Mouse (Mus musculus) leukemia stem cell, adult 10-12 weeks (primary cell): ENCODE measurements around the gene Ppfia1. TPM values are rescaled to one million over a fixed set of nuclear protein-coding genes. Genes with fewer than 3 reads are reported as not detected.

Experiments
- polyA plus RNA-seq: library from polyadenylated mRNA; stranded (reverse); fragments of >175 nt; gene quantifications from 2 replicates; pipeline ENCODE4 v1.2.3, GENCODE M21; 2012; ENCODE audit warnings: low replicate concordance

Ppfia1 gene
- polyA plus RNA-seq = 92.5 and 122 TPM in 2 replicates

DNA sequence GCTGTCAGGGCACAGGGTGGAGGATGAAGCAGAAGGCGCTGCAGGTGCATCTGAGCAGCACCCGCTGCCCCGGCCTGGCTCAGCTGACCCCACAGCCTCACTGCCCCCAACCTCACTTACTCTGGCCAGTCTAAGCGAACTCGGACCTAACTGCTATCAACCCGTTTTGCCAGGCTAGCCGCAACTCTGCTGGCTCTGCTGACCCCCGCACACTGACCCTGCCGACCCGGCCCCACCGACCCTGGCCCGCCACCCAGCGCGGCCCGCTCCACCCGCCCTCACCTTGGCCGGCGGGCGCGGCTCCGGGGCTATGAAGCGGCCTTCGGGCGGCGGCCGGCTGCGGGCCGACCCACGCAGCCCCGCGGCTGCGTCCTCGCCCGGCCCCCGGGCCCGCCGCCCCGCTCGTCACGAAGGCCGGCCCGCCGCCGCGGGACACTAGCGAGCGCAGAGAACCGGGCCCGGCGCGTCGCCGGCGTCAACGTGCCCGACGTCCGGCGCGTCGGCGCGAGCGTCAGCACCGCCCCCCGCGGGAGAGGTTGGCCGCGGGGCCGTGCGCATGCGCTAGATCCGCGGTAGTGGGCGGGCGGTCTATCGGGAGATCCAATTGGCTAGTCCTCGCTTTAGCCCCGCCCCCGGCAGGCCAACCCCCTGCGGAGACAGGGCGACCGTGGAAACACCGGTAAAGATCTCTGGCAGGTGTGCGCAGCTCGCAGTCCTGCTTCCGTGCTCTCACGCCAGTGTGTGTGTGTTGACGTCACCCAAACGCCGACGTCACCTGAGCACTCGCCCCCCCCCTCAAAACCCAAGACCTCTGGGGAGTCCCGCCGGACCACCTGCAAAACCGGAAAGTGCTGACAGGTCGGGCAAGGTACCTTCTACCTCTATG lies at the start of gene Ppfia1:
Gene Ppfia1, minus strand, starts transcription at position 493 of the 886 bp plus-strand sequence.

GRCm38 (mm10) chr7:144582284-144582980 lies 28.9 kb upstream of the Ppfia1 start, which contains the start of gene Fadd:
Gene Fadd, minus strand, starts transcription at chr7:144582463.

GRCm38 (mm10) chr7:144470545-144471059 lies 82.9 kb downstream of the Ppfia1 start, which contains the start of gene Cttn:
Gene Cttn, minus strand, starts transcription at chr7:144471009.

Other genes with a start within 250 kb of the Ppfia1 start
- 52.1 and 188 TPM in 2 replicates for gene Cttn, start 82.7 kb downstream of the Ppfia1 start, polyA plus RNA-seq
- gene Fadd, start 28.7 kb upstream of the Ppfia1 start, polyA plus RNA-seq = 3.3 TPM in 2 replicates
- 4.5 and 8.2 TPM in 2 replicates for gene Ano1, start 198.2 kb upstream of the Ppfia1 start, polyA plus RNA-seq